Mouse (Mus musculus) mouse trophoblast stem cell (cell line): ENCODE data around the gene Gabrb1.

Experiments used
- in situ Hi-C, 2 experiments: fragments of 300-500 bp; cut with MseI, MboI; formaldehyde crosslinking; loops; 2 replicates in 1 of 2; 3 replicates in 1 of 2; pipeline ENCODE4 v1.15.1; 2025

Gabrb1 gene

GRCm38 (mm10) chr5:71657482-71658114 is at the start of gene Gabrb1:
Gene Gabrb1 (plus strand): TSS chr5:71658113.
- in situ Hi-C loops: no loop called here

GRCm38 (mm10) chr5:71608735-71609134 is 49.2 kb upstream of the Gabrb1 start:
- in situ Hi-C loops: no loop called here

- in situ Hi-C loops: no loop called here
Observed at GRCm38 (mm10) chr5:71614311-71614710, 43.6 kb upstream of the Gabrb1 start.

- in situ Hi-C loops: no loop called here
Observed at GRCm38 (mm10) chr5:71616734-71617133, 41.2 kb upstream of the Gabrb1 start.

DNA sequence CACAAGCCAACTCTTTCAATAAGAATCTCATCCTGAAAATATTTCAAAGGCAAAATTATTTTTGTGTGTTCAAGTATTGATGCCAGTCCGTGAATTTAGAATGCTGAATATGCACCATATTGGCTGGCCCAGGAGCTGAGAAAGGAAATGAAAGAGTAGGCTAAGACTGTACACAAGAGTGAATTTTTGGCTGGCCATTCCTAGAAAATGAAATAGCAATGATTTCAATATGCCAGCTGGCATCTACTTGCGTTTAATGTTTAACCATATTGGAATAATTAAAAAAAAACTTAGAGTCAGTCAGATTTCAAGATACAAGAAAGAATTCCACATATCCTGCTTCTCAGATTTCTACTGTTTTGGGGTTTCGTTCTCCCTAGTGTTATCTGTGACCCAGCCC is 30.1 kb upstream of the Gabrb1 start:
- in situ Hi-C loops: no loop called here

- in situ Hi-C loops: no loop called here
Observed at GRCm38 (mm10) chr5:71639804-71640203, 18.1 kb upstream of the Gabrb1 start.

DNA sequence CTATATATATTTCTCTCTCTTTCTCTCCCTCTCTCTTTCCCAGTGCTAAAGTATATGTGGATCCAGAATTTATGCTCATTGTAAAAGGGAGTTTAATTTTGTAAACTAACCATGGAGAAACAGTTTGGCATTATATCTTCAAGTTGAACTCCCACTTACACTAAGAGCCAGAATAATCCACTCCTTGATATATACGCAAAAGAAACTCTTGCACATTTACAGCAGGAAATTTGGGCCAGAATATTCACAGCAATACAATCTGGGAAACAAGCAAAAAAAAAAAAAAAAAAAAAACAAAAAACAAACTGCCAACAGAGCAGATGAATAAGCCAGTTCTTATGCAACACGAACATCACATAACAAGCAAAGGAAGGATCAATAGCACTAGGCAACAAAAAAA is 9.8 kb upstream of the Gabrb1 start:
- in situ Hi-C loops: no loop called here

- in situ Hi-C loops: no loop called here
Observed at GRCm38 (mm10) chr5:71654056-71654455, 3.9 kb upstream of the Gabrb1 start.

GRCm38 (mm10) chr5:71656771-71657170 is 1.1 kb upstream of the Gabrb1 start:
- in situ Hi-C loops: no loop called here

GRCm38 (mm10) chr5:71658115-71658497 is 193 bp downstream of the Gabrb1 start, which contains the start of gene Gabra4:
Gene Gabra4 (minus strand): TSS chr5:71658308.
- in situ Hi-C loops: no loop called here

GRCm38 (mm10) chr5:71665593-71665992 is 7.7 kb downstream of the Gabrb1 start:
- in situ Hi-C loops: no loop called here

- in situ Hi-C loops: no loop called here
Observed at GRCm38 (mm10) chr5:71699696-71700467, 42.0 kb downstream of the Gabrb1 start.

DNA sequence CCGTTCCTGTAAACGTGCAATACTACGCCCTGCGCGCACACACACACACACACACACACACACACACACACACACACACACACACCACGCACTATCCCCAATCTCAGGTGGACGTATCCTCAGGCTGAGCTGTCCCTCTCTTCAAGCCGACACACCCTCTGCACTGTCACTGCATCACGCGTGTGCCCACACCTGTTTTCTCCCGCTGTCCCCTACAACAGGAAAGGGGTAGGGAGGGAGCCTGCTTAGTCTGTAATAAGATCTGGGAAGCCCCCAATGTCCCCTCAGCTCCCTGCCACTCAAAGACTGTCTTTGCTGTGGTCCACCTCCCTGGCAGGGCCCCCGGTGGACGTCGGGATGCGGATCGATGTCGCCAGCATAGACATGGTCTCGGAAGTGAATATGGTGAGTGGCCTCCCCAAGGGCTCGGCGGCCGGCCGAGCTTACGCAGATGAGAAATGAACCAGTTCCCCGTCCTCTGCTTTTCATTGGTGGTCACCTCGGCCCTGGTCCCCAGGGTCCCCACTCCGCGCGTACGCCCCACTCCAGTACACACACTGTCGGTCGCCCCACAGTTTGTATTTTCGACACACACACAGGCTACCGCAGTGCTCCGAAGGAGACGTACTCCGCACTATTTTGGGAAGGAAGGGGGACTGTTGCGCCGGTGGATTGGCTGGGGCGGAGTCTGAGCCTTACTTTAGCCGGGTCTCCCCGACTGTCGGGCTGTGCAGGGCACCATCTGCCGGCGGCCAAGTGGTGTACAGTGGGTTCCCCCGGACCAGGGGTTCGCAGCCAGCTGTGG is 42.8 kb downstream of the Gabrb1 start:
- in situ Hi-C loops: no loop called here

DNA sequence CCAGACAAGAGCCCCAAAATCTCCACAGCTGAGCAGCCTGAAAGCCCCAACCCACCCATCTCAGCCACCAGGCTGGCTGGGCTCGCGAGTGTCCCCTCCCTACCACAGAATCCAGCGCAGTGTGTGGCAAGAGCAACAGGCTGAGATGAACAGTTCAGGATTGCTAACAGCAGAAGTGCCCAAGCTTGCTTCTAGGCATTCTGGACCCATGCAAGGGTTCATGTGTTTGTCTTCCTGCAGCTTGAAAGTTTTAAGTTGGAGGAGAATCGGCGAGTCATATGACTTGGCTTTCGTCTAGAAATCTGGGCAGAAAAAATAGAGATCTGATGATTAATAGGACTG is 43.3 kb downstream of the Gabrb1 start:
- in situ Hi-C loops: no loop called here

DNA sequence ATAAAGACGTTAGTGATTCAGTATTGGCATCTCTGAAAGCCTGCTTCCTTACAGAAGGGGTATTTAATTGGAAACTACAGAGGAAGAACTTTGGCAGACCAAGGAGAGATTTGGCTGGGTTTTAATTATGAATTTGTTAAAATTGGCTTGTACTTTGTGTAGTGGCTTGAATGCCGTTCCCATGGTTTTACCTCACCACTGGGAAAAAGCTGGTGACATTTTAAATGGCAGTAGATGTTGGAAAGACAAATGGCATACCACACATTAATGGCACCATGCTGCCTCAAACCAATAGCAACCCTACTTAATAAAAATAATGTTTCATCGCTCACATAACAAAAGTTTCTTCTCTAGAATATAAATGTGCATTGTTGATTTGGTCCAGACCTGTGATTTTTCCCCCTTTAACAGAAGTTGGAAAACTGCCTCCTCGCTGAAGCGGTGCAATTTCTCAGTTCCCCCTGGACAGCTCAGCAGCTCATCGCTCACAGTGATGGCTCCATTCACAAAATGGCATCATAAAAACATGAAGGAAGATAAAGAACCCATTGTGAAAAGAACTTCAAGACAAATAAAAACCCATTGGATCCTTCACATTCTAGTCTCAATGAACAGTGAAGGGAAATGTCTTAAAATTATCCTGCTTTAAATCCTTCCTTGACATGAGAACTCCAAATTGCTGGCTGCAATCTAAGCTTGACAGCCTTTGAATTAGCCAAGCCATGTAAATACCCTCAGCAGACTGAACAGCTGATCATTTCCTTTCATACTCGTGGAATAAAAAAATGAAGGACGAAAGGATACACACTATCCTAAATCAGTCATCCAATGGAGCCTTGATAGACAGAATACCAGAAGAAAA is 75.2 kb downstream of the Gabrb1 start:
- in situ Hi-C loops: no loop called here

DNA sequence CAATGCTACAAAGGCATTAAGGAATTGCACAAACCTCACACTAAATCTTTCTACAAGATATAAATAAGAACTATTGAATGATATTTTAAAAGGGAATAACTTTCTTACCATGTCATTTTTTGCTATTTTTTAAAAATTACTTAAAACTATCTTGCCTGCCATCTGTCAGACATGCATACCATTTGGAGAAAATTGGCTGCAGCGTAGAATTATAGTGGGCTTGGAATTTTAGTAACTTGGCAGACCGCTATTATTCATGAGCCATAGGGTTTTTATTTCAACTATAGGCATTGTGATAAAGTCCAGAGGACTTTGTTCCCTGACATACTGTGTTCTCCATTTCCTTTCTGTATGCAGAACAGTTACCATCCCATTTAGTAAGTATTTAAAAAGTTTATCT is 89.5 kb downstream of the Gabrb1 start:
- in situ Hi-C loops: no loop called here

DNA sequence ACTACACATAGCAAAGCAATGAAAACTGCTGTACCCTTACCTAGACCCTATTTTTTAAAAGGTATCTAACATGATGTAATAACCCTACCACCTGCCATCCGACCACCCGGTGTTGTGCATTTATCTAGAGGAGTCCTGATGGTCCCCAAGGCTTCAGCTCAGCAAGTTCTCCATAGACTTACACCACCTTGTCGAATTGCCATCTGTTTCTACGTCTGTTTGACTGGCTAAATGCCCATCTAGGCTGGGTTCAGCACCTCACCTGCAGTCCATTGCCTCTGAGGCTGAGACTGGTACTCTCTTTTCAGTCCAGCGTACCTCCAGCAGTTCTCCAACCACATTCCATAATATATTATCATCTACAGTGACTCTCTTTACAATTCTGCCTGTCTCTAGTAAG is 96.1 kb downstream of the Gabrb1 start:
- in situ Hi-C loops: no loop called here

DNA sequence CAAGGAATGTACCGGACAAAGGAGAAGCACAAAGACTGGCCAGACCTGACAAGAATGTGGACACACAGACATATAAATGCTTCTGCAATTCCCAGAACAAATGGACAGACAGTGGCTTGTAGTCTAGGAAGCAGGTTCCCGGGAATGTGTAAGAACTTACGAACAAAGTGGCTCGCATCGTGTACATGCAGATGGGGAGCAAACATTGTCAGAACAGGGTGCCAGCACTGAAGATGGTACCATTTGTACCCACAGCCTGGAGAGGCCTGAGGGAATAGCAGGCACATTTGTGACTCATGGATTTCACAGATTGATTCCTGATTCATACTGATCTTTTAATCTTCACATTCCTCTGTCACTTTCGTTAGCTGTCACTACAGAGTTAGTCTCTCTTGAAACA is 103.2 kb downstream of the Gabrb1 start:
- in situ Hi-C loops: no loop called here

DNA sequence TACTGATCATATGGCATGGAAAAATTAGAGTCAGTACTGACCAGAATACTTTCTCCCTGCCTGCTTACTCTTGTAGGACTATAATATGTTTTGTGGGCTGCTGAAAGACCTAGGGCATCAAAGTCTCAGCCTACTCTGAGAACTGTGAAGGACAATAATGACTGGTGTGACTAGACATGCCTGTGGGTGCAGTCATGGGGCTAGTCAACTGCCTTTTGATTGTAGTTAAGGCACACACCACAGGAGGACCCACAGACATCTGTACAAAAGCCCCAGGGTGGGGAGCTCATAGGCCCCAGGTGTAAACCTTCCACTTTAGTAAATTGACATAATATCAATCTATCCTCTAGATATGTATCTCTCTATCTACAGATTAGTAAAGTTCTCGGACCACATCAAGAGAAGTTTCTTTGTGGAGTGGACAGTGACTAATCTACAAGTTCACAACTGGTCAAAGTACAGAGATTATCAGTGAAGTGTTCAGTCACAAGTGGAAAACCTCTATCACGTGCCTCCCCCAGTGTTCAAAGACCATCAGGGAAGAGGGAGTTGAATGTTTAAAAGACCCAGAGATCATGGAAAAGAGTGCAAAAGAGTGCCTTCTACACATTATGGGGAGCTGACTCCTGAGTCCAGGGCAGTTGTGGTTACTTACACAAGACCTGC is 123.7 kb downstream of the Gabrb1 start:
- in situ Hi-C loops: no loop called here

- in situ Hi-C loops: no loop called here
Observed at GRCm38 (mm10) chr5:71822862-71823261, 164.9 kb downstream of the Gabrb1 start.

DNA sequence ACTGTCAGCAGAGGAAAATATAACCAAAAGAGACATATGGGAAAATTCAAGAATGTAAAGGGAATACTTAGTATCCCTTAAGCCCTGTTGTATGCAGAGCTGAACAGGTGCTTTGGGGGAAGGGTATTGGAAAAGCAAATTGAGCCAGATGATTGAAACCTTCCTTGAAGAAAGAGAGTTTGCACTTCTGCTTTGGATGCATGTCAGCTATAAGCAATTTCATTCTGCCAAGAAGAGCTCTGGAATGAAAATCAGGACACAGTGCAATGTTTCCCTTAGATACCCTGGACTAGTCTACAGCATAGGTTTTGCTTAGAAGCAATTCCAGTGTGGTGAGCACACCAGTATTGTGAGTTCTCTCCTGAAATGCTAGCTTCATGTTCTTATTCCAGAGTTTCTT is 170.4 kb downstream of the Gabrb1 start:
- in situ Hi-C loops: no loop called here
